Mouse (Mus musculus): ENCODE data around the gene Iah1. TPM values are rescaled to one million over a fixed set of nuclear protein-coding genes. Genes with fewer than 3 reads are reported as not detected.
A peak's percentile ranks its signal among the peaks of the same experiment; 100 is the strongest.

Iah1 gene
- polyA plus RNA-seq, 1 experiment from 2014 or later: 44.5 TPM

GRCm38 (mm10) chr12:21353681-21354080 lies 37.5 kb downstream of the Iah1 start:
- Histone ChIP-seq H3K4me3 (no peak overlapping the region), H3K27me3 (ENCODE audit: poor library complexity, severe bottlenecking) (no peaks in the 10 kb centered on the region), H3K27ac (no peak overlapping the region), H3K36me3 (replicated peaks) (peaks cover 92% of the 10 kb centered on the region), H3K9me3 (peaks cover 18% of the 10 kb centered on the region), H3K4me1 (peaks cover 11% of the 10 kb centered on the region)
- 96% methylated on average over 8 of the region's 8 CpGs for WGBS
- no peak for DNase-seq (ENCODE audit: extremely low spot score, low spot score)

DNA sequence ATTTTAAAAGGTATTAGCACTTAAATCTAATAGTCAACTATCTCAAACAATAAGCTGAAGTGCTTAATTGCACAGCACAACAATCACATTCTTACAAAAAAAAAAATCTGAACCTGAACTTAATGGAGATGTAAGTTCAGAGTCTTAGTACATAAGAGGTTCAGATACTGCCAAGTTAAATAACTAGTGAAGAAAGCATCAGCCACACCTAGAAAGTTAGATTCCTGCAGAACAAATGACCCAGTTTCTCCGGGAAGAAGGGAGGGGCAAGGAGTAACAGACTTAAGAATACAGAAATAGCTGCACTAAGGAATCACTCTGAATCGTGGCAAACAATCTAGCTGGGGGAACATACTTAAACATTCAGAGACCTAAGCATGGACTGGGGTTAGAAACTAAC lies 46.5 kb downstream of the Iah1 start:
- no peaks in the 10 kb centered on the region for H3K27me3 ChIP-seq (ENCODE audit: poor library complexity, severe bottlenecking)
- no peaks in the 10 kb centered on the region for H3K4me1 ChIP-seq
- no peak overlapping the region for H3K4me3 ChIP-seq
- 0 out of 2 replicates have a peak, but pooled peaks cover 5% of the 10 kb centered on the region for H3K9me3 ChIP-seq
- no peak overlapping the region for H3K27ac ChIP-seq
- peaks cover 44% of the 10 kb centered on the region for H3K36me3 ChIP-seq (replicated peaks)
- 85% methylated on average over 2 of the region's 2 CpGs for WGBS
- no peak for DNase-seq (ENCODE audit: extremely low spot score, low spot score)

- H3K36me3 ChIP-seq (replicated peaks): peaks cover 41% of the 10 kb centered on the region
- no peak overlapping the region for H3K27ac ChIP-seq
- no peak overlapping the region for H3K4me3 ChIP-seq
- H3K27me3 ChIP-seq (ENCODE audit: poor library complexity, severe bottlenecking): no peaks in the 10 kb centered on the region
- no peaks in the 10 kb centered on the region for H3K4me1 ChIP-seq
- DNase-seq (ENCODE audit: extremely low spot score, low spot score): no peak
- WGBS: 89% methylated on average over 3 of the region's 3 CpGs
- H3K9me3 ChIP-seq: 0 out of 2 replicates have a peak, but pooled peaks cover 5% of the 10 kb centered on the region
Measured at GRCm38 (mm10) chr12:21363195-21363594, 47.0 kb downstream of the Iah1 start.

GRCm38 (mm10) chr12:21364624-21365435 lies 48.6 kb downstream of the Iah1 start:
- H3K4me3 ChIP-seq: no peak overlapping the region
- no peak for DNase-seq (ENCODE audit: extremely low spot score, low spot score)
- no peaks in the 10 kb centered on the region for H3K27me3 ChIP-seq (ENCODE audit: poor library complexity, severe bottlenecking)
- peaks cover 35% of the 10 kb centered on the region for H3K36me3 ChIP-seq (replicated peaks)
- 0 out of 2 replicates have a peak, but pooled peaks cover 5% of the 10 kb centered on the region for H3K9me3 ChIP-seq
- H3K27ac ChIP-seq: no peak overlapping the region
- WGBS: 86% methylated on average over 10 of the region's 10 CpGs
- no peaks in the 10 kb centered on the region for H3K4me1 ChIP-seq

DNA sequence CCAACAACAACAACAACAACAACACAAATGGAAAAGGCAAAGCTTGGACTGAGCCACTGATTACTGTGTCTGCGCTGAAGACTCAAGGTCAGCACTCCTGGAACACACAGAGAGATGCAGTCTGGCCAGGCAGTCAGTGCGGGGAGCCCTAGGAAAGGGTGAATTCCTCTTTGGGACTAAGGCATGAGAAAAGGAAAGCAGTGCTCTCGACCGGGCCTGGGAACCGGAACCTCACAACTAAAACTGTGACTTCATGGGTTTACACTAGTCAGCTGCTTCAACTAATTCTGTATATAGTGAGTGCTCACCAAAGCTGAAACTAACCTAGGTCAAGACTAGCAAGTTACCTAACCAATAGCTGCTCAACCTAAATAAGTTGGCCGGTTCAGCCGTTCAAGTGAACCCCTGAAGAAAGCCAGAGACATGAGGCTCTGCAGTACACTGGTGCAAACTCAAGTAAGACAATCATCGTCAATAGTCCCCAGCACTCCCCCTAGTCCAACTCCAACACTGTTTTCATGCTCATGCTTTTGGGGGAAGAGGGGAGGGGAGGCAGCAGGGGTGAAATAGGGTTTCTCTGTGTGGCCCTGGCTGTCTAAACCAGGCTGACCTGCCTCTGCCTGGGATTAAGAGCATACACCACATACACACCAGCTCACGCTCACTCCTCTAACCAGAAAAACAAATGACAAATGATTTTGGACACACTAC lies 52.3 kb downstream of the Iah1 start:
- Histone ChIP-seq H3K36me3 (replicated peaks) (peaks cover 16% of the 10 kb centered on the region), H3K4me1 (peaks cover 11% of the 10 kb centered on the region), H3K4me3 (no peak overlapping the region), H3K9me3 (no peaks in the 10 kb centered on the region), H3K27ac (no peak overlapping the region), H3K27me3 (ENCODE audit: poor library complexity, severe bottlenecking) (no peaks in the 10 kb centered on the region)
- DNase-seq (ENCODE audit: extremely low spot score, low spot score): no peak
- WGBS: 95% methylated on average over 9 of the region's 9 CpGs

DNA sequence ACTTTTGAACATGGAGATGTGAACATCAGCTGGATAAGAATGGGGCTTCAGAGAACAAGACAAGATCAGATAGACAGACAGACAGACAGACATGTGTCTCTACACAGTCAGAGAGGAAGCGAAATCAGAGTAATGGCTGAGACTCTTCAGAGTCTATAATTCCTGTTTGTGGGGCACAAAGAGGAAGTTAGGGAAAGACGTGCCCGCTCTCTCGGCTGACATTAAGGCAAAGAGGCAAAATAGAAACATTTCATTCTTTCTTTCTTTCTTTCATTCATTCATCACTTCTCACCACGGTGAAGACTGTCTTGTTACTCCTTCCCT lies 52.9 kb downstream of the Iah1 start:
- Histone ChIP-seq H3K4me1 (peaks cover 11% of the 10 kb centered on the region), H3K9me3 (no peaks in the 10 kb centered on the region), H3K27me3 (ENCODE audit: poor library complexity, severe bottlenecking) (no peaks in the 10 kb centered on the region), H3K27ac (no peak overlapping the region), H3K36me3 (replicated peaks) (peaks cover 11% of the 10 kb centered on the region), H3K4me3 (no peak overlapping the region)
- DNase-seq (ENCODE audit: extremely low spot score, low spot score): no peak
- WGBS: 92% methylated on average over 5 of the region's 5 CpGs

DNA sequence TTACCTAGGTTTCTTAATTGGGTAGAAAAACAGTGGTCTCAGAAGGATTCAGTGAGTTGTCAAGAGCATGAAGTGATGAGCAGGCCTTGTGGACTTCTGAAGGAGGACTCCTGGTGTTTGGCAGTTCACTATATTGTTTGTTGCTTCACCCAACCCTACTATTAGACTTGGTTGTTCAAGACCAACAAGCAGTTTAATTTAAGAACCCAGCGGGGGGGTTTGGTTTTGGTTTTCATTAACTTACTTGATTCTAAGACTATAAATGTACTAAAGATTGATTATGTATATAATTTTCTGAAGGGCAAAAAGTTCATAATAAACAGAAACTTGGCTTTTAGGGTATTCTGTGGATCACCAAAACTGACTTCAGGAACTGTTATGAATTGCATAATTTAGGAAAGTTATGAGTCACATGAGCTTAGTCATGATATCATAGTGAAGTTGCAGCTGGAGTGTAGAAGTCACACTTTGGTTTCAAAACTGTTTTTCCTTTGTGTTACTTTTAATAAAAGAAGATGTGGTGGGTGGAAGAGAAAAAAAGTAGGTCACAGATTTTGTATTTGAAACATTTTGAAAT lies 53.9 kb downstream of the Iah1 start:
- Histone ChIP-seq H3K9me3 (no peaks in the 10 kb centered on the region), H3K27me3 (ENCODE audit: poor library complexity, severe bottlenecking) (no peaks in the 10 kb centered on the region), H3K36me3 (replicated peaks) (peaks cover 5% of the 10 kb centered on the region; the same call in 1 of the 2 replicates), H3K4me1 (peaks cover 11% of the 10 kb centered on the region), H3K4me3 (no peak overlapping the region), H3K27ac (no peak overlapping the region)
- WGBS: 89% methylated on average over 1 of the region's 1 CpGs
- no peak for DNase-seq (ENCODE audit: extremely low spot score, low spot score)

- H3K4me1 ChIP-seq: peaks cover 11% of the 10 kb centered on the region
- no peaks in the 10 kb centered on the region for H3K9me3 ChIP-seq
- peak within 1 kb of the TSS; percentile 80 for H3K4me3 ChIP-seq
- peak within 1 kb of the TSS; percentile 97 for H3K27ac ChIP-seq
- DNase-seq (ENCODE audit: extremely low spot score, low spot score): peak; percentile 94
- H3K36me3 ChIP-seq (replicated peaks): peaks cover 5% of the 10 kb centered on the region; the same call in 1 of the 2 replicates
- no peaks in the 10 kb centered on the region for H3K27me3 ChIP-seq (ENCODE audit: poor library complexity, severe bottlenecking)
- WGBS: under 1% methylated on average over 55 of the region's 55 CpGs
Measured at GRCm38 (mm10) chr12:21373100-21373819, 57.1 kb downstream of the Iah1 start, which contains the start of gene Adam17. Gene Adam17 (minus strand): TSS chr12:21373632.

Other genes with a start within 250 kb of the Iah1 start
- 139 and 149 TPM in 2 replicates for gene Cpsf3, start 31.0 kb upstream of the Iah1 start, polyA plus RNA-seq (2016; fragmentation: Nextera tagmentation; extraction: Ambion mirVana)
- gene Itgb1bp1, start 30.1 kb upstream of the Iah1 start, polyA plus RNA-seq (2016; fragmentation: Nextera tagmentation; extraction: Ambion mirVana): 38.7 and 44.2 TPM in 2 replicates
- 41.1 and 44.2 TPM in 2 replicates for gene Adam17, start 57.2 kb downstream of the Iah1 start, polyA plus RNA-seq (2016; fragmentation: Nextera tagmentation; extraction: Ambion mirVana)
- gene Ywhaq, start 101.2 kb downstream of the Iah1 start, polyA plus RNA-seq (2016; fragmentation: Nextera tagmentation; extraction: Ambion mirVana): 1,022 and 1,034 TPM in 2 replicates

All from forebrain, embryonic 10.5 days (tissue).